Mouse (Mus musculus) c-Kit-positive CD71-positive TER-119-negative erythroid progenitor cells, embryonic 14.5 days (primary cell): ENCODE measurements around the gene Uhrf1.
"Not testable (repeated sequence)": the region's sequence is repeated elsewhere in the genome, so short reads cannot be mapped to it uniquely, and the experiment has no call there.

ENCODE experiments used
- DNase-seq: peaks from one replicate; pipeline ENCODE4 v3.0.0-alpha.2; 2013; ENCODE audit warnings: low read depth

Gene Uhrf1

GRCm38 (mm10) chr17:56303160-56303846 is at the start of gene Uhrf1:
Gene Uhrf1 (plus strand): TSS chr17:56303321.
- DNase-seq = peak; percentile 97

DNA sequence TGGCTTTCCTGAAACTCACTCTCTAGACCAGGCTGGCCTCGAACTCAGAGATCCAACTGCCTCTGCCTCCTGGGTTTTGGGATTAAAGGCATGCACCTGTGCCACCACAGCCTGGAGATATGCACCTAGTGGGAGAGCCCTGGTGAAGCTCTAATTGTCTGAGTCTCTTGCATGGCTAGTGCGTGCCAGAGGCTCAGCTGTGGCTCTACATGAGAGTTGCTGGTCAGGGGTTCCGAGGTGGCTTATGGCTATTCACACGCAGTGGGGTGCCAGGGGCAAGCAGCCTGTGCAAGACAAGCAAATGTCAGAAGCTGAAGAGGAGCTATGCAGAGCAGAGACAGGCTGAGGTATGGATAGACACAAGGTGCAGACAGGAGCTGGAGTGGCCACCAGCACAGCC is 48.4 kb upstream of the Uhrf1 start:
- DNase-seq = no peak

DNA sequence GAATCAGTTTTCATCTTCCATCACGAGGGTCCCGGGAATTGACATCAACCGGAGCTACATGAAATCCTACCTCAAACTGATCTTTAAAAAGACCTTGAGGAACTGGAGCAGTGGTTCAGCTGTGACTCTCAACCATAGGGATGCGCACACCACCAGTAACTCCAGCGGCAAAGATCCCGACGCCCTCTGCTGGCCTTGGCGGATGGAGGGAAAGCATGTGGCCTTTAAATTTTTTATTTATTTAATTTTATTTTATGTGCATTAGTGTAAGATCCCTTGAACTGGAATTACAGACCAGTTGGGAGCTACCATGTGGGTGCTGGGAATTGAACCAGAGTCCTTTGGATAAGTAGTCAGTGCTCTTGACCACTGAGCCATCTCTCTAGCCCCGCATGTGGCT is 47.7 kb upstream of the Uhrf1 start:
- DNase-seq = no peak

- DNase-seq = peak; percentile 99
These were observed 47.3 kb upstream of the Uhrf1 start for GRCm38 (mm10) chr17:56255863-56256238.

- peak; percentile 95 for DNase-seq
These were observed 46.8 kb upstream of the Uhrf1 start, which contains the start of gene Fem1a for GRCm38 (mm10) chr17:56256239-56256881. Gene Fem1a (plus strand): TSS chr17:56256810.

DNA sequence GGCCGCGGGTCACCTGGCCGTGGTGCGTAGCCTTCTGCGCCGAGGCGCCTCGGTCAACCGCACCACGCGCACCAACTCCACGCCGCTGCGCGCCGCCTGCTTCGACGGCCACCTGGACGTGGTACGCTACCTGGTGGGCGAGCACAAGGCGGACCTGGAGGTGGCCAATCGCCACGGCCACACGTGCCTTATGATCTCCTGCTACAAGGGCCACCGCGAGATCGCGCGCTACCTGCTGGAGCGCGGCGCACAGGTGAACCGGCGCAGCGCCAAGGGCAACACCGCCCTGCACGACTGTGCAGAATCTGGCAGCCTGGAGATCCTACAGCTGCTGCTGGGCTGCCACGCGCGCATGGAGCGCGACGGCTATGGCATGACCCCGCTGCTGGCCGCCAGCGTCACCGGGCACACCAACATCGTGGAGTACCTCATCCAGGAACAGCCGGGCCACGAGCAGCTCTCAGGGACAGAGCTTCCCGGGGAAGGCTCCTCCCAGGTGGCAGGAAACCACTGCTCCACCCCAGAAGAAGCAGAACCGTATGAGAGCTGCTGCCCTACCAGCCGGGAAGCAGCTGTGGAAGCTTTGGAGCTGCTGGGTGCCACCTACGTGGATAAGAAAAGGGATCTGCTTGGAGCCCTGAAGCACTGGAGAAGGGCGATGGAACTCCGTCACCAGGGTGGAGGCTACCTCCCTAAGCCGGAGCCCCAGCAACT is 45.8 kb upstream of the Uhrf1 start:
- DNase-seq = no peak

DNA sequence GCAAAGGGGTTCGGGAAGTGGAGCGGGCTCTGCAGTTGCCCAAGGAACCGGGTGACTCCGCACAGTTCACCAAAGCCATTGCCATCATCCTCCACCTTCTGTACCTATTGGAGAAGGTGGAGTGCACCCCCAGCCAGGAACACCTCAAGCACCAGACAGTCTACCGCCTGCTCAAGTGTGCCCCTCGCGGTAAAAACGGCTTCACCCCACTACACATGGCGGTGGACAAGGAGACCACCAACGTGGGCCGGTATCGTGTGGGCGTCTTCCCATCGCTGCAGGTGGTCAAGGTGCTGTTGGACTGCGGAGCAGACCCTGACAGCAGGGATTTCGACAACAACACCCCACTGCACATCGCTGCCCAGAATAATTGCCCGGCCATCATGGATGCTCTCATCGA is 44.9 kb upstream of the Uhrf1 start:
- not testable (repeated sequence) for DNase-seq

- not testable (repeated sequence) for DNase-seq
These were observed 44.3 kb upstream of the Uhrf1 start for GRCm38 (mm10) chr17:56258812-56259211.

- no peak for DNase-seq
These were observed 43.7 kb upstream of the Uhrf1 start for GRCm38 (mm10) chr17:56259301-56260037.

- DNase-seq = no peak
These were observed 42.0 kb upstream of the Uhrf1 start for GRCm38 (mm10) chr17:56261166-56261565.

DNA sequence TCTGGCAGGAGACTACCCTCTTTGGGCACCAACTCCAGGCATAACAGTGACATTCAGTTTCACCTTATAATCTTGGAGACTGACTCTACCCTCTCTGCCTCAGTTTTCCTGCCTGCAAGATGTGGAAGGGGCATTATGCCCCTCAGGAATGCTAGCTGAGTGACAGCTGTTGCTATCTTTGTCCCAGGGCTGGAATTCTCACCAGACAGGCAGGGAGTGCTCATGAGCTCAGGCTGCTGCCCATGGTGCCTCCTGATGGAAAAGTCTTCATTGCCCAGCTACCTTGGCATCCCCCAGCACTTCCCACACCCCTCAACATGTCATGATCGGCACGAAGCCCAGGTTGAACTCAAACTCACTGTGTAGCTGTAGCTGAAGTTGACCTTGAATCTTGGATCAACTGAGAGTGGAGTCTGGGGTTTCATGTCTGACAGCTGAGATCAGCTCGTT is 40.5 kb upstream of the Uhrf1 start:
- DNase-seq = no peak

- peak; percentile 67 for DNase-seq
These were observed 39.1 kb upstream of the Uhrf1 start for GRCm38 (mm10) chr17:56264020-56264419.

GRCm38 (mm10) chr17:56265011-56265410 is 38.1 kb upstream of the Uhrf1 start:
- no peak for DNase-seq

DNA sequence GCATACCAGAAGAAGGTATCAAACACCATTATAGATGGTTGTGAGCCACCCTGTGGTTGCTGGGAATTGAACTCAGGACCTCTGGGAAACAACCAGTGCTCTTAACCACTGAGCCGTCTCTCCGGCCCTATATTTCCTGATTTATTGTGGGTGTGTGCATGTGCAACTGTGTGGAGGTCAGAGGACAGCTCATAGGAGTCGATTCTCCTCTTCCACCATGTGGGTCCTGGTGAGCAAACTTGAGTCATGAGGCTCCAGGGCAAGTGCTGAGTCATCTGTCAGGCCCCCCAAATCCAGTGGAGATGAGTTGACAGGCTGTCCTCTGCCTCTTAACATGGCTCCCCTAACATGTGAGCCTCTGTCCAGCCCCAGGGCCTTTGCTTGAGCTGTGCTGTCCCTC is 37.3 kb upstream of the Uhrf1 start:
- no peak for DNase-seq

DNA sequence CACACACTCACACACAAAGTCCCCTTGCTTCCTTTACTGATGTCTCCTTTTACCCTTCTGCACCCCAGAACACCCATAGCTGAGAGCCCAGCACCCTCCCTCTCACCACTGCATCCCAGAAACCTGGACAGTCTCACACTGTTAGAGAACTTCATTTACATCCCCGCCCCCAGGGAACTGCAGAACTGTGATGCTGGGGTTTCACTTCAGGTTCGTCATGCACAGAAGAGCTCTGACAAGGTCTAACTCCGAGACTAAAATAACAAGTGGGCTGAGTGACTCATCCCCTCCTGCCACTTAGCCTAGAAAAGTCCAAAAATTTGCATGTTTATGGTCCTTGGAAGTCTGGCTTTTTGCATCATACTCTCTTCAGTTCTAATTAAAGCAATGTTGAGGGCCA is 36.9 kb upstream of the Uhrf1 start:
- DNase-seq = no peak

GRCm38 (mm10) chr17:56269153-56269630 is 33.9 kb upstream of the Uhrf1 start:
- DNase-seq = peak; percentile 80

GRCm38 (mm10) chr17:56269741-56270140 is 33.4 kb upstream of the Uhrf1 start:
- DNase-seq = no peak

- DNase-seq = no peak
These were observed 31.4 kb upstream of the Uhrf1 start for GRCm38 (mm10) chr17:56271609-56272253.

DNA sequence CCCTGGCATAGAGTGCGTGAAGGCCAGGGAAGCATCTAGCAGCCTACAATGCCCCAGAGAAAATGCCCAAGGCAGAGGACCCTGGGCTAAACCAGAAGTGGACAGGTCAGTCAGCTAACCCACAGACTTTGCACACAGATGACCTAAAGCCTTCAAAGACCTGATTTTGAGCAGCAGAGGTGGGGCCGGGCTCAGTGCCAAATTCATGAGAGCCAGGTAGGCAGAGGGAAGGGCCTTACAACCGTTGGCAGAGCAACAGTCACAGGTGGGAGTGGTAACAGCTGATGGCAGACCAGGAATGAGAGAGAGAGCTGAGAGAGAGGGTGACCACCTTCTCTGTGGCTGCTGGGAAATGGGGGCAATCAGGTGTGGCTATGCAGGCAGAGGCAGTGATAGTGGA is 30.5 kb upstream of the Uhrf1 start:
- no peak for DNase-seq

GRCm38 (mm10) chr17:56273482-56273881 is 29.6 kb upstream of the Uhrf1 start:
- DNase-seq = no peak

DNA sequence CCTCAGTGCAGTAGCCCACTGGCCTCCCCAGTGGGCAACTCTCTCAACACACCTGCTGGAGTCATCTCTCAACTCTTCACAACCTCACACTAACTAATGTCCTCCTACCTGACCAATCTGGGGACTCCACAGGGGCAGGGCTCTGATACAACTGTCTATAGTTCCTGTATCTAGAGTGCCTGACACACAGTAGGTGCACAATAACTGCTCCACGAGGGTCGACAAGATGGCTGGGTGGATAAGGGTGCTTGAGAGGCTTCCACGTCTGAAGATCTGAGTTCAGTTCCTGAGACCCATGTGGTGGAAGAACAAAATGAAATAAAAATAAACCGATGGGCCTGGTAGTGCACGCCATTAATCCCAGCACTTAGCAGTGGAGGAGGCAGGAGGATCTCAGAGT is 29.1 kb upstream of the Uhrf1 start:
- DNase-seq = no peak
